Mouse (Mus musculus): ENCODE results near the gene Dffa. TPM values are rescaled to one million over a fixed set of nuclear protein-coding genes. Genes with fewer than 3 reads are reported as not detected.
A peak's percentile ranks its signal among the peaks of the same experiment; 100 is the strongest.
"Not testable (repeated sequence)": the region's sequence is repeated elsewhere in the genome, so short reads cannot be mapped to it uniquely, and the experiment has no call there.

Gene Dffa
- polyA plus RNA-seq, 1 experiment from 2014 or later, result 33.8 TPM

GRCm38 (mm10) chr4:149159891-149160290 is 55.9 kb downstream of the Dffa start:
- peaks cover 6% of the 10 kb centered on the region for H3K4me1 ChIP-seq
- DNase-seq (ENCODE audit: low spot score), result no peak
- no peaks in the 10 kb centered on the region for H3K27me3 ChIP-seq (ENCODE audit: low read depth, poor library complexity, severe bottlenecking)
- peaks cover 99% of the 10 kb centered on the region for H3K36me3 ChIP-seq
- H3K4me3 ChIP-seq, result no peak overlapping the region
- 91% methylated on average over 13 of the region's 13 CpGs for WGBS
- no peak overlapping the region for H3K27ac ChIP-seq
- H3K9me3 ChIP-seq (replicated peaks), result no peaks in the 10 kb centered on the region

- DNase-seq (ENCODE audit: low spot score), result no peak
- H3K27ac ChIP-seq, result no peak overlapping the region
- peaks cover 16% of the 10 kb centered on the region for H3K4me1 ChIP-seq
- H3K9me3 ChIP-seq (replicated peaks), result no peaks in the 10 kb centered on the region
- H3K4me3 ChIP-seq, result no peak overlapping the region
- 97% methylated on average over 6 of the region's 6 CpGs for WGBS
- peaks cover 91% of the 10 kb centered on the region for H3K36me3 ChIP-seq
- no peaks in the 10 kb centered on the region for H3K27me3 ChIP-seq (ENCODE audit: low read depth, poor library complexity, severe bottlenecking)
Observed at GRCm38 (mm10) chr4:149161166-149161565, 57.2 kb downstream of the Dffa start.

GRCm38 (mm10) chr4:149163196-149163595 is 59.2 kb downstream of the Dffa start:
- 69% methylated on average over 1 of the region's 1 CpGs for WGBS
- H3K36me3 ChIP-seq, result peaks cover 71% of the 10 kb centered on the region
- H3K4me1 ChIP-seq, result peaks cover 25% of the 10 kb centered on the region
- DNase-seq (ENCODE audit: low spot score), result no peak
- no peaks in the 10 kb centered on the region for H3K9me3 ChIP-seq (replicated peaks)
- H3K27ac ChIP-seq, result no peak overlapping the region
- no peak overlapping the region for H3K4me3 ChIP-seq
- H3K27me3 ChIP-seq (ENCODE audit: low read depth, poor library complexity, severe bottlenecking), result no peaks in the 10 kb centered on the region

- WGBS, result 76% methylated on average over 5 of the region's 5 CpGs
- Histone ChIP-seq H3K36me3 (peaks cover 61% of the 10 kb centered on the region), H3K4me1 (peaks cover 25% of the 10 kb centered on the region), H3K4me3 (no peak overlapping the region), H3K27me3 (ENCODE audit: low read depth, poor library complexity, severe bottlenecking) (no peaks in the 10 kb centered on the region), H3K9me3 (replicated peaks) (no peaks in the 10 kb centered on the region), H3K27ac (no peak overlapping the region)
- no peak for DNase-seq (ENCODE audit: low spot score)
Observed at GRCm38 (mm10) chr4:149164150-149164549, 60.2 kb downstream of the Dffa start.

GRCm38 (mm10) chr4:149166215-149166946 is 62.4 kb downstream of the Dffa start, which contains the start of gene Pgd:
Pgd (minus strand) TSS chr4:149166771.
- no peaks in the 10 kb centered on the region for H3K9me3 ChIP-seq (replicated peaks)
- peak within 1 kb of the TSS; percentile 99 for H3K4me3 ChIP-seq
- H3K27me3 ChIP-seq (ENCODE audit: low read depth, poor library complexity, severe bottlenecking), result no peaks in the 10 kb centered on the region
- peak; percentile 98 for DNase-seq (ENCODE audit: low spot score)
- H3K4me1 ChIP-seq, result peaks cover 28% of the 10 kb centered on the region
- H3K36me3 ChIP-seq, result peaks cover 39% of the 10 kb centered on the region
- peak within 1 kb of the TSS; percentile 92 for H3K27ac ChIP-seq
- WGBS, result under 1% methylated on average over 59 of the region's 59 CpGs

GRCm38 (mm10) chr4:149166957-149167611 is 63.1 kb downstream of the Dffa start:
- 2% methylated on average over 27 of the region's 27 CpGs for WGBS
- Histone ChIP-seq H3K4me3 (peak overlapping the region; percentile 99), H3K36me3 (peaks cover 32% of the 10 kb centered on the region), H3K27me3 (ENCODE audit: low read depth, poor library complexity, severe bottlenecking) (no peaks in the 10 kb centered on the region), H3K27ac (peak overlapping the region; percentile 92), H3K4me1 (peaks cover 28% of the 10 kb centered on the region), H3K9me3 (replicated peaks) (no peaks in the 10 kb centered on the region)
- no peak for DNase-seq (ENCODE audit: low spot score)

GRCm38 (mm10) chr4:149168016-149168415 is 64.1 kb downstream of the Dffa start:
- no peaks in the 10 kb centered on the region for H3K27me3 ChIP-seq (ENCODE audit: low read depth, poor library complexity, severe bottlenecking)
- no peak overlapping the region for H3K4me3 ChIP-seq
- no peak for DNase-seq (ENCODE audit: low spot score)
- peaks cover 28% of the 10 kb centered on the region for H3K4me1 ChIP-seq
- no peaks in the 10 kb centered on the region for H3K9me3 ChIP-seq (replicated peaks)
- H3K36me3 ChIP-seq, result peaks cover 23% of the 10 kb centered on the region
- H3K27ac ChIP-seq, result no peak overlapping the region
- WGBS, result 90% methylated on average over 2 of the region's 2 CpGs

GRCm38 (mm10) chr4:149169926-149170325 is 66.0 kb downstream of the Dffa start:
- not testable (repeated sequence) for H3K36me3 ChIP-seq; H3K4me3 ChIP-seq; H3K27me3 ChIP-seq (ENCODE audit: low read depth, poor library complexity, severe bottlenecking); DNase-seq (ENCODE audit: low spot score); H3K9me3 ChIP-seq (replicated peaks); H3K27ac ChIP-seq
- H3K4me1 ChIP-seq, result peaks cover 21% of the 10 kb centered on the region
- WGBS, result 91% methylated on average over 8 of the region's 8 CpGs

Other genes starting within 250 kb of the Dffa start
- gene Pex14, start 4.3 kb upstream of the Dffa start, polyA plus RNA-seq (2016; fragmentation: Nextera tagmentation; extraction: Ambion mirVana), result 65.0 and 66.1 TPM in 2 replicates
- 0.23 and 0.24 TPM in 2 replicates for gene Cort, start 22.6 kb downstream of the Dffa start, polyA plus RNA-seq (2016; fragmentation: Nextera tagmentation; extraction: Ambion mirVana)
- 56.2 and 59.6 TPM in 2 replicates for gene Cenps, start 33.5 kb downstream of the Dffa start, polyA plus RNA-seq (2016; fragmentation: Nextera tagmentation; extraction: Ambion mirVana)
- gene Pgd, start 62.6 kb downstream of the Dffa start, polyA plus RNA-seq (2016; fragmentation: Nextera tagmentation; extraction: Ambion mirVana), result 159 and 173 TPM in 2 replicates
- gene Kif1b, start 203.5 kb downstream of the Dffa start, polyA plus RNA-seq (2016; fragmentation: Nextera tagmentation; extraction: Ambion mirVana), result 31.4 and 38.2 TPM in 2 replicates

Measured in limb, embryonic 10.5 days (tissue).